Comparison of ENCODE assay signal across 8 mouse cellular contexts in the genomic region with DNA sequence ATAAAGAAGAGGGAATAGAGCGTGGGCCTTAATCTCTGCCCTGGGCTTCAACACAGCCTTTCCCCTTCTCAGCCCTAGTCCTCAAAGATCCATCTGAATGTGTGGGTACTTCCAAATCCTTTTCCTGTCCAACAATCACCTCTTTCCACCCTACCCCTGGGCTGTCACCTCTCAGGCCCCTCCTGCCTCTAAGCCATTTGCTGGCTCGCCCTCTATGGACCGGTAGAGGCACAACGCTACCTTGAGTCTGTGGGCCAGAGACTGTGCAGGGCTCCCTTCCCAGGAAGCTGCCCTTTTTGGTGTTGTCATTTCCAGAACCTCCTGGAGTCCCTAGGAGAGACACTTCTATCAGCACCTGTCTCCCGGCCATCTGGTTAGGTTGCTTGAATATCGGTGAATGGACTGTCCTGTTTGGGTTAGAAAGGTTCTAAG. TPM values are rescaled to one million over a fixed set of nuclear protein-coding genes. Genes with fewer than 3 reads are reported as not detected.
DNase-seq lines count a peak whose midpoint lies in the region; ATAC-seq lines count a peak whose summit lies in the region.

No protein-coding gene starts in this region.

- peaks cover 19% of the 10 kb centered on the region for H3K4me1 ChIP-seq in heart, embryonic 10.5 days
- H3K4me1 ChIP-seq in brown adipose tissue, adult 24 weeks (ENCODE audit: control insufficient read depth, insufficient read depth, insufficient read length, low read length), result peaks cover 3% of the 10 kb centered on the region; the same call in 1 of the 2 replicates

- H3K4me3 ChIP-seq in heart, embryonic 10.5 days, result peak overlapping the region; percentile 84
- H3K4me3 ChIP-seq in brown adipose tissue, adult 24 weeks (ENCODE audit: insufficient read depth, low read depth, low read length), result peak overlapping the region; percentile 80

- no peaks in the 10 kb centered on the region for H3K27me3 ChIP-seq in heart, embryonic 10.5 days (ENCODE audit: insufficient read depth, poor library complexity, severe bottlenecking)

- peak; percentile 75 for DNase-seq in heart, embryonic 10.5 days (ENCODE audit: low spot score)
- no peak for DNase-seq in heart, adult 11 months
- DNase-seq in kidney, postnatal 25 days, result peak; percentile 39 to 66
- peak; percentile 60 for DNase-seq in thymus, postnatal 4 days
- no peak for DNase-seq in ovary, postnatal 10 days (ENCODE audit: low spot score)

- 16% methylated on average over 6 of the region's 6 CpGs for WGBS in heart, embryonic 10.5 days

- peaks cover 41% of the 10 kb centered on the region for H3K36me3 ChIP-seq in heart, embryonic 10.5 days

- H3K9me3 ChIP-seq in heart, embryonic 10.5 days, result no peaks in the 10 kb centered on the region

- peak; percentile 72 for ATAC-seq in granulocyte monocyte progenitor cell, adult 5-6 weeks (replicated peaks; ENCODE audit: poor library complexity, severe bottlenecking)
- peak; percentile 76; the same call in 1 of the 2 replicates for ATAC-seq in megakaryocyte-erythroid progenitor cell, adult 5-6 weeks (replicated peaks; ENCODE audit: low FRiP score, low TSS enrichment, poor library complexity, severe bottlenecking)

- peak overlapping the region; percentile 82; the same call in 1 of the 2 replicates for H3K27ac ChIP-seq in heart, embryonic 10.5 days
- H3K27ac ChIP-seq in brown adipose tissue, adult 24 weeks (replicated peaks; ENCODE audit: low read depth, low read length), result no peak overlapping the region

RNA-seq across cellular contexts. Expression of gene Slc27a4, which starts 1.0 kb away (rescaled TPM):
- polyA plus RNA-seq in heart, embryonic 10.5 days (2016; fragmentation: Nextera tagmentation; extraction: Ambion mirVana), result 8.4 and 9.5 TPM in 2 replicates
- polyA plus RNA-seq in brown adipose tissue, adult 24 weeks (2012; ENCODE audit: insufficient read depth, insufficient read length, missing spikeins), result 8.0 and 8.5 TPM in 2 replicates
- 5.1 and 6.8 TPM in 2 replicates for total RNA-seq in granulocyte monocyte progenitor cell, adult 5-6 weeks (2014; fragmentation: Nextera tagmentation)
- total RNA-seq in granulocyte monocyte progenitor cell, adult 5-6 weeks (2017), result 6.3 and 6.6 TPM in 2 replicates
- total RNA-seq in megakaryocyte-erythroid progenitor cell, adult 5-6 weeks (2014; fragmentation: Nextera tagmentation), result 3.6 and 5.5 TPM in 2 replicates
- total RNA-seq in megakaryocyte-erythroid progenitor cell, adult 5-6 weeks (2017), result 2.1 and 3.3 TPM in 2 replicates

RNA-seq across cellular contexts. Expression of gene Trub2, which starts 15.1 kb away (rescaled TPM):
- 33.5 and 43.1 TPM in 2 replicates for polyA plus RNA-seq in heart, embryonic 10.5 days (2016; fragmentation: Nextera tagmentation; extraction: Ambion mirVana)
- polyA plus RNA-seq in brown adipose tissue, adult 24 weeks (2012; ENCODE audit: insufficient read depth, insufficient read length, missing spikeins), result 11.3 and 18.0 TPM in 2 replicates
- total RNA-seq in granulocyte monocyte progenitor cell, adult 5-6 weeks (2014; fragmentation: Nextera tagmentation), result 31.4 and 39.4 TPM in 2 replicates
- 28.2 and 64.7 TPM in 2 replicates for total RNA-seq in granulocyte monocyte progenitor cell, adult 5-6 weeks (2017)
- 36.2 and 44.9 TPM in 2 replicates for total RNA-seq in megakaryocyte-erythroid progenitor cell, adult 5-6 weeks (2014; fragmentation: Nextera tagmentation)
- total RNA-seq in megakaryocyte-erythroid progenitor cell, adult 5-6 weeks (2017), result 28.5 and 65.2 TPM in 2 replicates

RNA-seq across cellular contexts. Expression of gene Coq4, which starts 16.1 kb away (rescaled TPM):
- 34.6 and 34.8 TPM in 2 replicates for polyA plus RNA-seq in heart, embryonic 10.5 days (2016; fragmentation: Nextera tagmentation; extraction: Ambion mirVana)
- 19.0 and 24.0 TPM in 2 replicates for polyA plus RNA-seq in brown adipose tissue, adult 24 weeks (2012; ENCODE audit: insufficient read depth, insufficient read length, missing spikeins)
- total RNA-seq in granulocyte monocyte progenitor cell, adult 5-6 weeks (2014; fragmentation: Nextera tagmentation), result 14.8 and 18.2 TPM in 2 replicates
- total RNA-seq in granulocyte monocyte progenitor cell, adult 5-6 weeks (2017), result 7.2 and 7.4 TPM in 2 replicates
- total RNA-seq in megakaryocyte-erythroid progenitor cell, adult 5-6 weeks (2014; fragmentation: Nextera tagmentation), result 13.6 and 20.9 TPM in 2 replicates
- total RNA-seq in megakaryocyte-erythroid progenitor cell, adult 5-6 weeks (2017), result 4.2 and 7.2 TPM in 2 replicates

RNA-seq across cellular contexts. Expression of gene Urm1, which starts 16.5 kb away (rescaled TPM):
- 18.4 and 19.1 TPM in 2 replicates for polyA plus RNA-seq in heart, embryonic 10.5 days (2016; fragmentation: Nextera tagmentation; extraction: Ambion mirVana)
- polyA plus RNA-seq in brown adipose tissue, adult 24 weeks (2012; ENCODE audit: insufficient read depth, insufficient read length, missing spikeins), result 15.8 and 34.2 TPM in 2 replicates
- total RNA-seq in granulocyte monocyte progenitor cell, adult 5-6 weeks (2014; fragmentation: Nextera tagmentation), result 17.0 and 24.9 TPM in 2 replicates
- total RNA-seq in granulocyte monocyte progenitor cell, adult 5-6 weeks (2017), result 17.8 and 21.1 TPM in 2 replicates
- total RNA-seq in megakaryocyte-erythroid progenitor cell, adult 5-6 weeks (2014; fragmentation: Nextera tagmentation), result 14.4 and 32.5 TPM in 2 replicates
- total RNA-seq in megakaryocyte-erythroid progenitor cell, adult 5-6 weeks (2017), result 15.8 and 24.9 TPM in 2 replicates

RNA-seq across cellular contexts. Expression of gene Gm13547, which starts 44.3 kb away (rescaled TPM):
- polyA plus RNA-seq in heart, embryonic 10.5 days (2016; fragmentation: Nextera tagmentation; extraction: Ambion mirVana), result not detected in 2 replicates
- not detected in 2 replicates for polyA plus RNA-seq in brown adipose tissue, adult 24 weeks (2012; ENCODE audit: insufficient read depth, insufficient read length, missing spikeins)
- total RNA-seq in granulocyte monocyte progenitor cell, adult 5-6 weeks (2014; fragmentation: Nextera tagmentation), result not detected in 2 replicates
- not detected in 2 replicates for total RNA-seq in granulocyte monocyte progenitor cell, adult 5-6 weeks (2017)
- total RNA-seq in megakaryocyte-erythroid progenitor cell, adult 5-6 weeks (2014; fragmentation: Nextera tagmentation), result 3.6 TPM in 1 of 2 replicates, not detected in the other
- total RNA-seq in megakaryocyte-erythroid progenitor cell, adult 5-6 weeks (2017), result not detected in 2 replicates

Comparison
In these comparisons a context has a peak if more than half of its experiments do, and no peak if none do; other contexts are left out.
1. DNase-seq: peak in heart, embryonic 10.5 days (single experiment), kidney, postnatal 25 days (2 of 2) and thymus, postnatal 4 days (single experiment); none in heart, adult 11 months (single experiment) and ovary, postnatal 10 days (single experiment).